Mouse (Mus musculus) forebrain, embryonic 10.5 days (tissue): ENCODE data around the gene Syngap1. TPM values are rescaled to one million over a fixed set of nuclear protein-coding genes. Genes with fewer than 3 reads are reported as not detected.

Experiments
- DNase-seq: peaks from one replicate; pipeline ENCODE4 v3.0.0-alpha.2; 2017; ENCODE audit warnings: low spot score; ENCODE audit errors: extremely low spot score
- H3K27ac ChIP-seq: fragments of 300-500 bp; sonication (generic); 2 replicates; pipeline ENCODE4 v1.5.1; 2016; ENCODE audit warnings: mild to moderate bottlenecking
- H3K27me3 ChIP-seq: fragments of 300-500 bp; sonication (generic); 2 replicates; pipeline ENCODE4 v1.6.1; 2016; ENCODE audit warnings: mild to moderate bottlenecking; ENCODE audit not compliant: poor library complexity, severe bottlenecking
- H3K36me3 ChIP-seq: fragments of 300-500 bp; sonication (generic); replicated peaks from 2 replicates; pipeline ENCODE4 v1.6.1; 2016; ENCODE audit warnings: mild to moderate bottlenecking, moderate library complexity
- H3K4me1 ChIP-seq: fragments of 300-500 bp; sonication (generic); 2 replicates; pipeline ENCODE4 v1.6.1; 2016
- H3K4me3 ChIP-seq: fragments of 300-500 bp; sonication (generic); 2 replicates; pipeline ENCODE4 v1.5.1; 2016; ENCODE audit warnings: mild to moderate bottlenecking, moderate library complexity
- H3K9me3 ChIP-seq: fragments of 300-500 bp; sonication (generic); 2 replicates; pipeline ENCODE4 v1.6.1; 2016; ENCODE audit warnings: mild to moderate bottlenecking, moderate library complexity
- WGBS: fragments of 180-500 bp; shearing (Covaris S2); methylation state at CpG from one replicate; pipeline ENCODE4 v1.1.7; 2016; 5-methylcytosine and 5-hydroxymethylcytosine counted together
- microRNA-seq: library from miRNA; unstranded; fragments of <30 nt; microRNA quantifications from one replicate; pipeline ENCODE4, GENCODE M21; 2017
- polyA plus RNA-seq: library from polyadenylated mRNA; unstranded; fragments of >200 nt; fragmentation: Nextera tagmentation; extraction: Ambion mirVana; gene quantifications from 2 replicates; pipeline ENCODE4 v1.2.1, GENCODE M21; 2016

The Syngap1 gene
- polyA plus RNA-seq, 1 experiment from 2014 or later, result 1.5 TPM

- DNase-seq, result no peak
- Histone ChIP-seq H3K27me3 (no peaks in the 10 kb centered on the region), H3K4me1 (peaks cover 12% of the 10 kb centered on the region), H3K4me3 (no peak overlapping the region), H3K27ac (no peak overlapping the region), H3K9me3 (no peaks in the 10 kb centered on the region), H3K36me3 (no peaks in the 10 kb centered on the region)
- WGBS, result 93% methylated on average over 10 of the region's 10 CpGs
Measured at GRCm38 (mm10) chr17:27011167-27011566, 70.1 kb downstream of the Syngap1 start.

GRCm38 (mm10) chr17:27011998-27012672, 71.1 kb downstream of the Syngap1 start:
- Histone ChIP-seq H3K9me3 (no peaks in the 10 kb centered on the region), H3K27ac (no peak overlapping the region), H3K36me3 (no peaks in the 10 kb centered on the region), H3K27me3 (no peaks in the 10 kb centered on the region), H3K4me1 (peaks cover 14% of the 10 kb centered on the region), H3K4me3 (no peak overlapping the region)
- WGBS, result 70% methylated on average over 14 of the region's 14 CpGs
- DNase-seq, result no peak

GRCm38 (mm10) chr17:27012909-27013308, 71.9 kb downstream of the Syngap1 start:
- no peak for DNase-seq
- no peak overlapping the region for H3K27ac ChIP-seq
- peaks cover 22% of the 10 kb centered on the region for H3K4me1 ChIP-seq
- no peaks in the 10 kb centered on the region for H3K9me3 ChIP-seq
- H3K36me3 ChIP-seq, result no peaks in the 10 kb centered on the region
- no peaks in the 10 kb centered on the region for H3K27me3 ChIP-seq
- WGBS, result 66% methylated on average over 6 of the region's 6 CpGs
- no peak overlapping the region for H3K4me3 ChIP-seq

GRCm38 (mm10) chr17:27017564-27018499, 76.8 kb downstream of the Syngap1 start:
- Histone ChIP-seq H3K4me3 (peak overlapping the region; percentile 58), H3K27me3 (no peaks in the 10 kb centered on the region), H3K9me3 (no peaks in the 10 kb centered on the region), H3K36me3 (peaks cover 35% of the 10 kb centered on the region), H3K27ac (peak overlapping the region; percentile 84), H3K4me1 (peaks cover 21% of the 10 kb centered on the region)
- peak; percentile 85 for DNase-seq
- 9% methylated on average over 34 of the region's 34 CpGs for WGBS

- no peak for DNase-seq
- Histone ChIP-seq H3K4me3 (peak overlapping the region; percentile 58), H3K9me3 (no peaks in the 10 kb centered on the region), H3K27ac (peak overlapping the region; percentile 84), H3K4me1 (peaks cover 19% of the 10 kb centered on the region), H3K36me3 (peaks cover 43% of the 10 kb centered on the region), H3K27me3 (no peaks in the 10 kb centered on the region)
- WGBS, result 49% methylated on average over 12 of the region's 12 CpGs
Measured at GRCm38 (mm10) chr17:27018555-27019196, 77.6 kb downstream of the Syngap1 start.

GRCm38 (mm10) chr17:27021076-27021475, 80.0 kb downstream of the Syngap1 start:
- Histone ChIP-seq H3K36me3 (peaks cover 67% of the 10 kb centered on the region), H3K4me3 (no peak overlapping the region), H3K9me3 (no peaks in the 10 kb centered on the region), H3K4me1 (peaks cover 19% of the 10 kb centered on the region), H3K27me3 (no peaks in the 10 kb centered on the region), H3K27ac (no peak overlapping the region)
- WGBS, result 92% methylated on average over 14 of the region's 14 CpGs
- DNase-seq, result no peak

GRCm38 (mm10) chr17:27021736-27022135, 80.7 kb downstream of the Syngap1 start:
- Histone ChIP-seq H3K4me3 (no peak overlapping the region), H3K27me3 (no peaks in the 10 kb centered on the region), H3K36me3 (peaks cover 72% of the 10 kb centered on the region), H3K27ac (no peak overlapping the region), H3K9me3 (no peaks in the 10 kb centered on the region), H3K4me1 (peaks cover 19% of the 10 kb centered on the region)
- DNase-seq, result no peak
- 93% methylated on average over 9 of the region's 9 CpGs for WGBS

Small RNA genes within 50 kb of the gene (microRNA-seq; reads per million reads assigned to microRNA genes)
- gene Gm27775 (not detected), gene Mir3083 (not detected), gene Mir6968 (1.5 reads per million)

Other genes with a start within 250 kb of the Syngap1 start
- gene Crebrf, start 225.6 kb upstream of the Syngap1 start, polyA plus RNA-seq, result 1.7 and 2.5 TPM in 2 replicates
- 43.9 and 51.5 TPM in 2 replicates for gene Bnip1, start 160.2 kb upstream of the Syngap1 start, polyA plus RNA-seq
- not detected in 2 replicates for gene Nkx2-5, start 96.2 kb upstream of the Syngap1 start, polyA plus RNA-seq
- 11.7 and 12.5 TPM in 2 replicates for gene Kifc5b, start 24.2 kb upstream of the Syngap1 start, polyA plus RNA-seq
- 2.8 and 2.9 TPM in 2 replicates for gene Phf1, start 8.2 kb upstream of the Syngap1 start, polyA plus RNA-seq
- 180 and 184 TPM in 2 replicates for gene Cuta, start 1.7 kb upstream of the Syngap1 start, polyA plus RNA-seq
- 17.5 and 20.1 TPM in 2 replicates for gene Zbtb9, start 31.9 kb downstream of the Syngap1 start, polyA plus RNA-seq
- gene Bak1, start 87.8 kb downstream of the Syngap1 start, polyA plus RNA-seq, result 3.1 and 3.4 TPM in 2 replicates
- 1.6 TPM in 2 replicates for gene Itpr3, start 116.1 kb downstream of the Syngap1 start, polyA plus RNA-seq
- 394 and 405 TPM in 2 replicates for gene Uqcc2, start 192.7 kb downstream of the Syngap1 start, polyA plus RNA-seq
- gene Ip6k3, start 226.5 kb downstream of the Syngap1 start, polyA plus RNA-seq, result 0.06 TPM in 1 of 2 replicates, not detected in the other